Mouse (Mus musculus): ENCODE measurements around the gene Aspdh. TPM values are rescaled to one million over a fixed set of nuclear protein-coding genes. Genes with fewer than 3 reads are reported as not detected.

The Aspdh gene
- polyA plus RNA-seq, 1 experiment = not detected

- H3K4me1 ChIP-seq (ENCODE audit: control insufficient read depth, insufficient read depth, low read length) = peaks cover 2% of the 10 kb centered on the region
- no peak overlapping the region for H3K27ac ChIP-seq (ENCODE audit: insufficient read depth, low read depth, low read length)
- TF ChIP-seq CTCF (IDR thresholded peaks at IDR 0.05; ENCODE audit: low read depth, low read length) (no peak), POLR2A (IDR thresholded peaks at IDR 0.05; ENCODE audit: borderline replicate concordance, low read depth, low read length) (no peak)
- no peak overlapping the region for H3K4me3 ChIP-seq (ENCODE audit: insufficient read depth, low read length)
These were observed 1.5 kb upstream of the Aspdh start for GRCm38 (mm10) chr7:44463556-44464225.

GRCm38 (mm10) chr7:44464511-44464910 lies 680 bp upstream of the Aspdh start:
- H3K4me1 ChIP-seq (ENCODE audit: control insufficient read depth, insufficient read depth, low read length) = peaks cover 5% of the 10 kb centered on the region
- H3K27ac ChIP-seq (ENCODE audit: insufficient read depth, low read depth, low read length) = no peak overlapping the region
- TF ChIP-seq POLR2A (IDR thresholded peaks at IDR 0.05; ENCODE audit: borderline replicate concordance, low read depth, low read length) (no peak), CTCF (IDR thresholded peaks at IDR 0.05; ENCODE audit: low read depth, low read length) (no peak)
- H3K4me3 ChIP-seq (ENCODE audit: insufficient read depth, low read length) = no peak overlapping the region

GRCm38 (mm10) chr7:44466006-44466887 lies 1.1 kb downstream of the Aspdh start:
- no peak overlapping the region for H3K4me3 ChIP-seq (ENCODE audit: insufficient read depth, low read length)
- H3K4me1 ChIP-seq (ENCODE audit: control insufficient read depth, insufficient read depth, low read length) = peaks cover 5% of the 10 kb centered on the region
- TF ChIP-seq CTCF (IDR thresholded peaks at IDR 0.05; ENCODE audit: low read depth, low read length) = no peak
- no peak for TF ChIP-seq POLR2A (IDR thresholded peaks at IDR 0.05; ENCODE audit: borderline replicate concordance, low read depth, low read length)
- H3K27ac ChIP-seq (ENCODE audit: insufficient read depth, low read depth, low read length) = no peak overlapping the region

- no peak for TF ChIP-seq POLR2A (IDR thresholded peaks at IDR 0.05; ENCODE audit: borderline replicate concordance, low read depth, low read length)
- no peak for TF ChIP-seq CTCF (IDR thresholded peaks at IDR 0.05; ENCODE audit: low read depth, low read length)
- H3K4me1 ChIP-seq (ENCODE audit: control insufficient read depth, insufficient read depth, low read length) = peaks cover 5% of the 10 kb centered on the region
- no peak overlapping the region for H3K4me3 ChIP-seq (ENCODE audit: insufficient read depth, low read length)
- H3K27ac ChIP-seq (ENCODE audit: insufficient read depth, low read depth, low read length) = no peak overlapping the region
These were observed 1.7 kb downstream of the Aspdh start for GRCm38 (mm10) chr7:44466888-44467311.

GRCm38 (mm10) chr7:44467811-44468411 lies 2.7 kb downstream of the Aspdh start, which contains the start of gene Josd2:
Gene Josd2 (plus strand): TSS chr7:44467980.
- peak within 1 kb of the TSS; percentile 72 for H3K4me3 ChIP-seq (ENCODE audit: insufficient read depth, low read length)
- TF ChIP-seq POLR2A (IDR thresholded peaks at IDR 0.05; ENCODE audit: borderline replicate concordance, low read depth, low read length) (no peak), CTCF (IDR thresholded peaks at IDR 0.05; ENCODE audit: low read depth, low read length) (no peak)
- 0 out of 2 replicates have a peak within 1 kb of the TSS, but pooled peaks have one; percentile 5 for H3K27ac ChIP-seq (ENCODE audit: insufficient read depth, low read depth, low read length)
- H3K4me1 ChIP-seq (ENCODE audit: control insufficient read depth, insufficient read depth, low read length) = peaks cover 5% of the 10 kb centered on the region

- H3K4me3 ChIP-seq (ENCODE audit: insufficient read depth, low read length) = peak overlapping the region; percentile 72
- TF ChIP-seq POLR2A (IDR thresholded peaks at IDR 0.05; ENCODE audit: borderline replicate concordance, low read depth, low read length) = no peak
- TF ChIP-seq CTCF (IDR thresholded peaks at IDR 0.05; ENCODE audit: low read depth, low read length) = no peak
- H3K27ac ChIP-seq (ENCODE audit: insufficient read depth, low read depth, low read length) = no peak overlapping the region
- H3K4me1 ChIP-seq (ENCODE audit: control insufficient read depth, insufficient read depth, low read length) = peaks cover 5% of the 10 kb centered on the region
These were observed 3.6 kb downstream of the Aspdh start for GRCm38 (mm10) chr7:44468644-44469285.

- TF ChIP-seq POLR2A (IDR thresholded peaks at IDR 0.05; ENCODE audit: borderline replicate concordance, low read depth, low read length) (no peak), CTCF (IDR thresholded peaks at IDR 0.05; ENCODE audit: low read depth, low read length) (no peak)
- H3K4me3 ChIP-seq (ENCODE audit: insufficient read depth, low read length) = no peak overlapping the region
- H3K27ac ChIP-seq (ENCODE audit: insufficient read depth, low read depth, low read length) = no peak overlapping the region
- H3K4me1 ChIP-seq (ENCODE audit: control insufficient read depth, insufficient read depth, low read length) = peaks cover 11% of the 10 kb centered on the region
These were observed 4.8 kb downstream of the Aspdh start for GRCm38 (mm10) chr7:44469677-44470675.

GRCm38 (mm10) chr7:44470696-44471612 lies 5.8 kb downstream of the Aspdh start:
- Histone ChIP-seq H3K4me3 (ENCODE audit: insufficient read depth, low read length) (no peak overlapping the region), H3K4me1 (ENCODE audit: control insufficient read depth, insufficient read depth, low read length) (peaks cover 21% of the 10 kb centered on the region), H3K27ac (ENCODE audit: insufficient read depth, low read depth, low read length) (no peak overlapping the region)
- TF ChIP-seq CTCF (IDR thresholded peaks at IDR 0.05; ENCODE audit: low read depth, low read length) = no peak
- TF ChIP-seq POLR2A (IDR thresholded peaks at IDR 0.05; ENCODE audit: borderline replicate concordance, low read depth, low read length) = no peak
